7 mouse cellular contexts compared by ENCODE assay signal in the genomic region with DNA sequence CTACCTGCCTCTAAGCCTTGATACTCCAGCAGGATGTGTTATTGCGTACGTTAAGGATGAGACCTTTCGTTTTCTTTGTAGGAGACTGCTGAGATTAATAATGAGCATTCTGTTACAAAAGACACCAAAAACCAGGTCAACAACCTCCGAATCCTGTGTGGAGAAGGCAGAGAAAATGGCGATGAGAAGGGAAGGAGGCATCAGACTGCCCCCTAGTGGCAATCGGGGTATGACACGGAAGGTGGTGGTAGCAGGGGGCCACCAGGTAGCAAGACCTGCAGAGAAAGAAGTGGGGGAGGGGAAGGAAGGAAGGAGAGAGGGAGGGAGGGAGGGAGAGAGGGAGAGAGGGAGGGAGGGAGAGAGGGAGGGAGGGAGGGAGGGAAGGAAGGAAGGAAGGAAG. TPM values are rescaled to one million over a fixed set of nuclear protein-coding genes. Genes with fewer than 3 reads are reported as not detected.
DNase-seq lines count a peak whose midpoint lies in the region; ATAC-seq and TF ChIP-seq lines count a peak whose summit lies in the region.

No protein-coding gene starts in this region.

- TF ChIP-seq EP300 in liver, postnatal 0 days (IDR thresholded peaks at IDR 0.05; ENCODE audit: low read depth) = no peak

- no peaks in the 10 kb centered on the region for H3K4me1 ChIP-seq in embryonic facial prominence, embryonic 10.5 days
- H3K4me1 ChIP-seq in liver, postnatal 0 days (ENCODE audit: insufficient read depth) = no peaks in the 10 kb centered on the region

- H3K4me3 ChIP-seq in embryonic facial prominence, embryonic 10.5 days = no peak overlapping the region
- no peak overlapping the region for H3K4me3 ChIP-seq in liver, postnatal 0 days (ENCODE audit: low read depth, low read length)

- TF ChIP-seq CTCF in liver, postnatal 0 days (IDR thresholded peaks at IDR 0.05; ENCODE audit: low read depth) = peak; percentile 79

- DNase-seq in 3134 (ENCODE audit: extremely low read depth, insufficient read length, low spot score) (peak; percentile 22), 3T3-L1 (ENCODE audit: low read depth, low spot score) (peak; percentile 69)
- peak; percentile 72 for DNase-seq in adrenal gland, postnatal 25 days
- peak; percentile 60 for DNase-seq in embryonic facial prominence, embryonic 10.5 days (ENCODE audit: low spot score)
- DNase-seq in kidney, adult 9 months = peak; percentile 84
- DNase-seq in liver, postnatal 0 days = peak; percentile 64
- DNase-seq in right cerebral cortex, postnatal 4 days = peak; percentile 67

- no peaks in the 10 kb centered on the region for H3K9me3 ChIP-seq in embryonic facial prominence, embryonic 10.5 days
- no peaks in the 10 kb centered on the region for H3K9me3 ChIP-seq in liver, postnatal 0 days (ENCODE audit: low read length)

- H3K9ac ChIP-seq in liver, postnatal 0 days (replicated peaks) = no peak overlapping the region

- no peaks in the 10 kb centered on the region for H3K27me3 ChIP-seq in embryonic facial prominence, embryonic 10.5 days (replicated peaks; ENCODE audit: low read depth, poor library complexity, severe bottlenecking)
- H3K27me3 ChIP-seq in liver, postnatal 0 days (ENCODE audit: insufficient read depth, low read length) = no peaks in the 10 kb centered on the region

- no peak overlapping the region for H3K4me2 ChIP-seq in liver, postnatal 0 days (ENCODE audit: low read depth, low read length)

- 36% methylated on average over 7 of the region's 7 CpGs for WGBS in embryonic facial prominence, embryonic 10.5 days
- WGBS in liver, postnatal 0 days (ENCODE audit: insufficient replicate concordance) = 39% methylated on average over 7 of the region's 7 CpGs

- H3K27ac ChIP-seq in embryonic facial prominence, embryonic 10.5 days (replicated peaks) = no peak overlapping the region
- H3K27ac ChIP-seq in liver, postnatal 0 days (ENCODE audit: low read depth) = no peak overlapping the region

- no peaks in the 10 kb centered on the region for H3K36me3 ChIP-seq in embryonic facial prominence, embryonic 10.5 days (replicated peaks)
- no peaks in the 10 kb centered on the region for H3K36me3 ChIP-seq in liver, postnatal 0 days (replicated peaks; ENCODE audit: insufficient read depth, low read length)

- no peak for ATAC-seq in liver, postnatal 0 days

RNA-seq across cellular contexts. Expression of a gene that starts 41.3 kb away (rescaled TPM):
- total RNA-seq in adrenal gland, postnatal 25 days (2021) = 64.9 and 81.0 TPM in 2 replicates
- 77.6 and 79.5 TPM in 2 replicates for polyA plus RNA-seq in embryonic facial prominence, embryonic 10.5 days (2016; fragmentation: Nextera tagmentation; extraction: Ambion mirVana)
- 34.3 and 38.3 TPM in 2 replicates for polyA plus RNA-seq in liver, postnatal 0 days (2015; fragmentation: Nextera tagmentation; extraction: Ambion mirVana)

Comparison
In these comparisons a context has a peak if more than half of its experiments do, and no peak if none do; other contexts are left out.
1. DNase-seq: peak in every context shown above with its lines; median percentile 84 in kidney, adult 9 months; 72 in adrenal gland, postnatal 25 days; 69 in 3T3-L1; 67 in right cerebral cortex, postnatal 4 days; 64 in liver, postnatal 0 days; 60 in embryonic facial prominence, embryonic 10.5 days; 22 in 3134.